Mouse (Mus musculus) liver, embryonic 12.5 days (tissue): Measurements from ENCODE around the gene Pnck. TPM values are rescaled to one million over a fixed set of nuclear protein-coding genes. Genes with fewer than 3 reads are reported as not detected.
A peak's percentile ranks its signal among the peaks of the same experiment; 100 is the strongest.

Experiments used
- ATAC-seq: fragments of 200-750 bp; cut with Nextera tagmentation; 2 replicates; pipeline ENCODE4 v1.8.0; 2017; ENCODE audit warnings: moderate number of reproducible peaks, mild to moderate bottlenecking, moderate library complexity
- H3K27ac ChIP-seq: fragments of 300-500 bp; sonication (generic); 2 replicates; pipeline ENCODE4 v1.5.1; 2016; ENCODE audit warnings: mild to moderate bottlenecking
- H3K27me3 ChIP-seq: fragments of 300-500 bp; sonication (generic); replicated peaks from 2 replicates; pipeline ENCODE4 v1.6.1; 2016; ENCODE audit warnings: mild to moderate bottlenecking, moderate library complexity
- H3K36me3 ChIP-seq: fragments of 300-500 bp; sonication (generic); 2 replicates; pipeline ENCODE4 v1.6.1; 2016; ENCODE audit warnings: mild to moderate bottlenecking, moderate library complexity
- H3K4me1 ChIP-seq: fragments of 300-500 bp; sonication (generic); 2 replicates; pipeline ENCODE4 v1.6.1; 2016
- H3K4me2 ChIP-seq: fragments of 300-500 bp; sonication (generic); 2 replicates; pipeline ENCODE4 v1.6.1; 2016; ENCODE audit warnings: mild to moderate bottlenecking, moderate library complexity
- H3K4me3 ChIP-seq: fragments of 300-500 bp; sonication (generic); 2 replicates; pipeline ENCODE4 v1.5.1; 2016; ENCODE audit warnings: mild to moderate bottlenecking, moderate library complexity
- H3K9ac ChIP-seq: fragments of 300-500 bp; sonication (generic); 2 replicates; pipeline ENCODE4 v1.6.1; 2016; ENCODE audit warnings: mild to moderate bottlenecking, moderate library complexity
- H3K9me3 ChIP-seq: fragments of 300-500 bp; sonication (generic); replicated peaks from 2 replicates; pipeline ENCODE4 v1.6.1; 2016; ENCODE audit warnings: mild to moderate bottlenecking, moderate library complexity
- WGBS: fragments of 180-500 bp; shearing (Covaris S2); methylation state at CpG from one replicate; pipeline ENCODE4 v1.1.7; 2016; ENCODE audit not compliant: insufficient replicate concordance; 5-methylcytosine and 5-hydroxymethylcytosine counted together
- polyA plus RNA-seq: library from polyadenylated mRNA; unstranded; fragments of >200 nt; fragmentation: Nextera tagmentation; extraction: Ambion mirVana; gene quantifications from 2 replicates; pipeline ENCODE4 v1.2.1, GENCODE M21; 2016

The Pnck gene
- polyA plus RNA-seq, 1 experiment from 2014 or later: 1.4 TPM

DNA sequence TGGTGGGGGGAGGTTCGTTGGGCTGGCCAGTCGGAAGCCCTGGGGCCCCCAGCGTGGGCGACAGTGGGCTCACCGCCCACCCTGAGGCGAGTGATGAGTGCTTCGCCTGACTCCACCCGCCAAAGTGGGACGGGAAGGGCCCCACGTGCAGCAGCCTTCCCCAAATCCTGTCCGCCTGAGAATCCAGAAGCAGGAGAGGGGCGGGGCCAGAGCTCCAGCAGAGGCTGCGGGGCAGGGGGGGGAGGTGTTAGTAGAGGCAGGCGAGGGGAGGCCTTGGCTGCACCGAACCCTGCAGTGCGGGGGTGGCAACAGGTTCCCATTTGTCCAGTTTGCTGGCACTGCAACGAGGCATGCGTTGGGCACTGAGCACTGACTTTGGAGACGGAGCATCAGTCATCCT lies 22.5 kb downstream of the Pnck start:
- H3K9me3 ChIP-seq: no peaks in the 10 kb centered on the region
- no peak for ATAC-seq
- no peak overlapping the region for H3K27ac ChIP-seq
- no peak overlapping the region for H3K4me3 ChIP-seq
- WGBS: 12% methylated on average over 19 of the region's 19 CpGs
- peaks cover 98% of the 10 kb centered on the region for H3K27me3 ChIP-seq
- peak overlapping the region; percentile 43 for H3K4me2 ChIP-seq
- peaks cover 17% of the 10 kb centered on the region; the same call in 1 of the 2 replicates for H3K4me1 ChIP-seq
- H3K36me3 ChIP-seq: no peaks in the 10 kb centered on the region
- no peak overlapping the region for H3K9ac ChIP-seq

DNA sequence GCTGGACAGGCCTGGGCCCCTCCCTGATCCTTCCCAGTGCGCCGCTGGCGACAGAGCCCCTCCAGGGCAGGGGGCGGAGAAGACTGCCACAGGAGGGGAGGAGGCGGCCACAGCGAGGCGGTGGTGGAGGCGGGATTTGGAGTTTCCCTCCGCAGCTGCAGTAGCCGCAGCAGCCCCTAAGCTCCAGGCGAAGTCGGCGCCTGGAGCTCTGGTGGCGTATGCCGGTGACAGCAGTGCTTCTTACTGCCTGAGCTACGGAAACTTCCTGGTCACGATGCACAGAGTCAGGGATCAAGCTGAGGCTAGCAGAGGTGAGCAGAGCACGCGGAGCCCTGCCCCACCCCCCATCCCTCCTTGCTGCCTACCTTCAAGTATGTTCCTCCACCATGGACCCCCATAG lies 24.5 kb downstream of the Pnck start:
- peak overlapping the region; percentile 32 for H3K4me2 ChIP-seq
- H3K36me3 ChIP-seq: no peaks in the 10 kb centered on the region
- no peak overlapping the region for H3K4me3 ChIP-seq
- peaks cover 93% of the 10 kb centered on the region for H3K27me3 ChIP-seq
- no peaks in the 10 kb centered on the region for H3K9me3 ChIP-seq
- ATAC-seq: no peak
- 13% methylated on average over 19 of the region's 19 CpGs for WGBS
- no peak overlapping the region for H3K27ac ChIP-seq
- H3K4me1 ChIP-seq: peaks cover 17% of the 10 kb centered on the region; the same call in 1 of the 2 replicates
- no peak overlapping the region for H3K9ac ChIP-seq

DNA sequence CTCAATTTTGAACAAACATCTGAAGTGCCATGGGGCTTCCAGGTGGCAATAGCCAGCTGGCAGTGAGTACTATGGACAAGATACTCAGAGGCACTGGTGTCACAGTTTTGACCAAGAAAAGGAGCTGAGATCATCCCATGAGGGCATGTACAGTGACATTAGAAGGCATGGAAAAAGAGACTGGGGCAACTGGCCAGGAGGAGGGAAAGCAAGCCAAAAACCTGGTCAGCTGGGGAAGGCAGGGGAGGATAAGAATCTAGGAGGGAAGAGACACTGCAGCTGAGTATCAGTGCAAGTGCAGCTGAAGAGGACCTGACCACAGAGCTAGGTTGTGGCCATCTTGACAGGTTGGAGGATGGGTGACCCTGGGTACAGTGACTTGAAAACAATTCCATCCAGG lies 32.9 kb downstream of the Pnck start:
- Histone ChIP-seq H3K9me3 (no peaks in the 10 kb centered on the region), H3K27me3 (peaks cover 30% of the 10 kb centered on the region), H3K36me3 (no peaks in the 10 kb centered on the region)

DNA sequence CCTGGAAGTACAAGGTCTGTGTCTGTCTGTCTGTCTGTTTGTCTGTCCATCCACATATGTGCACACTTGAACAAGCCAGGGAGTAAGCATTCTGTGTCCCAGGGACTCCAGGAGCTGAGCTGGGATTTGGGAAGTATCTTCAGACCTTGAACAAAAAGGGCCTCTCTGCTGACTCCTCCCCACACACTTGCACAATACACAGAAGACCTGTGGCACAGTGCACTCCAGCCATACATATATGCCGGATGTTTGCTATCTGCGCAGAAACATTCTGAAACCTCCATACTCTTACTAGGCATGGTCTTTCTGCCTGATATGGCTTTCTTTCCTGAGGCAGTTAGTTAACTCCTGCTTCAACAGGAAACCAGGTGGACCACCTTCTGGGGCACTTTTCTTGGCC lies 40.0 kb downstream of the Pnck start:
- Histone ChIP-seq H3K4me2 (no peak overlapping the region), H3K36me3 (no peaks in the 10 kb centered on the region), H3K4me3 (no peak overlapping the region), H3K9me3 (no peaks in the 10 kb centered on the region), H3K4me1 (no peaks in the 10 kb centered on the region), H3K27ac (no peak overlapping the region), H3K27me3 (peaks cover 18% of the 10 kb centered on the region), H3K9ac (no peak overlapping the region)
- ATAC-seq: no peak
- WGBS: 61% methylated on average over 2 of the region's 2 CpGs

More for the DNA sequence above, 32.9 kb downstream of the Pnck start:
- Histone ChIP-seq H3K27ac (no peak overlapping the region), H3K4me1 (no peaks in the 10 kb centered on the region), H3K9ac (no peak overlapping the region), H3K4me3 (no peak overlapping the region), H3K4me2 (no peak overlapping the region)
- no peak for ATAC-seq

DNA sequence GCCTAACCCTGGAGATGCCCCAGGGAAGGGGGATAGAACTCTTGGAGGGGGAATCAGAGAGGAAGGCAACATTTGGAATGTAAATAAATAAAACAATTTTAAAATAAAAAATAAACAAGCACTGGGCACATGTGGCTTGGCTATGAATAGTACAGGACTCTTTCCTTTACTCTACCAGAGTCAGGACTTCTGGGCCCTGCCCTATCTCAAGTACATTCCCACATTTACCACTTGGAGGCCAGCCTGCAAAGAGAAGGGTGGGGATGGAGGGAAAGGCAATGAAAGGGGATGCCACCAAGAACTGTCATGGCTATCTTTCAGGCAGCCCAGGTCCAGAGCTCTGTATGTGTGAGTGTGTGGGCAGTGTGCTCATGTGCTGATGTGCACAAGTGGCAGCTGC lies 40.5 kb downstream of the Pnck start:
- Histone ChIP-seq H3K9ac (no peak overlapping the region), H3K4me3 (no peak overlapping the region), H3K27ac (no peak overlapping the region), H3K9me3 (no peaks in the 10 kb centered on the region), H3K4me2 (no peak overlapping the region), H3K27me3 (peaks cover 16% of the 10 kb centered on the region), H3K4me1 (no peaks in the 10 kb centered on the region), H3K36me3 (no peaks in the 10 kb centered on the region)
- ATAC-seq: no peak

DNA sequence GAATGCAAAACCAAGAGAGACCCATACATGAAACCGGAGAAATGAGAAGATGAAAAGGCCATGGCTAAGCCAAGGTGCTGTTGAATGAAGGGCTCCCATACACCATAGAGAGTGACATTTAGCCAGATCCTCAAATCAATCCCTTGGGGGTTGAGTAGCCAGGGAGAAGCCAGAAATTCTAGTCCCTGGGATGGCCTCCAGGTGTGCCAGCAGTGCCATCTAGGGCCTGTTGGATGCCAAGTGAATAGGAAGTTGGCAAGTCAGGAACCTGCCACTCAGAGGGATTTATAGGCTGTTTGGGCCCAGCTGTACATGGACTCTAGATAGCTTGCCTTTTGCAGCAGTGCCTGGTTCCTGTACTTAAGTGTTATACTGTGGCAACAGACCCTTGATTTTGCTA lies 44.0 kb downstream of the Pnck start:
- Histone ChIP-seq H3K27ac (no peak overlapping the region), H3K4me3 (no peak overlapping the region), H3K9me3 (no peaks in the 10 kb centered on the region), H3K27me3 (peaks cover 16% of the 10 kb centered on the region), H3K4me1 (no peaks in the 10 kb centered on the region), H3K4me2 (no peak overlapping the region), H3K9ac (no peak overlapping the region), H3K36me3 (no peaks in the 10 kb centered on the region)
- 67% methylated on average over 1 of the region's 1 CpGs for WGBS
- ATAC-seq: no peak

DNA sequence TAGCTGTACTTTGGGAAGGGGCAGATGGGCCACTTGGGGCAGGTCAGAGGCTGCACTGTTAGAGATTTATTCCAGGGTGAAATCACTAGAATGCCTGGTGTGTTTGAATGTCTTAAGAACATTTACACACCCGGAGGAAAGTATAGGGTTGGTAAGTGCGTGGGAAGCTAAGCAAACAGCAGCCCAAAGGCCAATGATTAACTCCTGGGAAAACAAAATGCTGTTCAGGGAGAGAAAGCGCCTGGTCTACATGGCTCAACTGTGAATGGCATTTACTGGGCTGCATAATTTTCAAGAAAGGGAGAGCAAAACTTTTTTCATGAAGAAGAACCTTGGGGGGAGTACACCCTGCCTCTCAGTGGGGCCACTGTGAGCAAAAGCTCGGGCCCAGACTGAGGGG lies 46.3 kb downstream of the Pnck start:
- WGBS: 57% methylated on average over 4 of the region's 4 CpGs
- Histone ChIP-seq H3K27me3 (peaks cover 16% of the 10 kb centered on the region), H3K4me2 (no peak overlapping the region), H3K27ac (no peak overlapping the region), H3K4me3 (no peak overlapping the region), H3K9me3 (no peaks in the 10 kb centered on the region), H3K9ac (no peak overlapping the region), H3K4me1 (no peaks in the 10 kb centered on the region), H3K36me3 (no peaks in the 10 kb centered on the region)
- no peak for ATAC-seq

Other genes with a start within 250 kb of the Pnck start
- gene Zfp92, start 249.0 kb downstream of the Pnck start, polyA plus RNA-seq: not detected in 2 replicates
- gene Trex2, start 224.8 kb downstream of the Pnck start, polyA plus RNA-seq: not detected in 2 replicates
- gene Haus7, start 201.1 kb downstream of the Pnck start, polyA plus RNA-seq: 48.4 and 51.3 TPM in 2 replicates
- 13.0 and 14.8 TPM in 2 replicates for gene Bgn, start 176.5 kb downstream of the Pnck start, polyA plus RNA-seq
- not detected in 2 replicates for gene Atp2b3, start 157.0 kb downstream of the Pnck start, polyA plus RNA-seq
- gene Dusp9, start 20.7 kb downstream of the Pnck start, polyA plus RNA-seq: 55.2 and 56.5 TPM in 2 replicates
- 1.3 and 1.8 TPM in 2 replicates for gene Slc6a8, start 13.0 kb upstream of the Pnck start, polyA plus RNA-seq
- gene Bcap31, start 56.1 kb upstream of the Pnck start, polyA plus RNA-seq: 173 and 175 TPM in 2 replicates
- 9.9 and 10.6 TPM in 2 replicates for gene Abcd1, start 56.5 kb upstream of the Pnck start, polyA plus RNA-seq
- gene Plxnb3, start 97.0 kb upstream of the Pnck start, polyA plus RNA-seq: 0.17 and 0.28 TPM in 2 replicates
- 0.89 and 1.2 TPM in 2 replicates for gene Srpk3, start 114.3 kb upstream of the Pnck start, polyA plus RNA-seq
- 141 TPM in 2 replicates for gene Idh3g, start 126.8 kb upstream of the Pnck start, polyA plus RNA-seq
- 162 and 173 TPM in 2 replicates for gene Ssr4, start 126.9 kb upstream of the Pnck start, polyA plus RNA-seq
- gene Pdzd4, start 164.9 kb upstream of the Pnck start, polyA plus RNA-seq: 0.14 and 0.25 TPM in 2 replicates
- gene Avpr2, start 232.0 kb upstream of the Pnck start, polyA plus RNA-seq: 0.08 and 0.13 TPM in 2 replicates
- 0.11 and 0.38 TPM in 2 replicates for gene L1cam, start 236.0 kb upstream of the Pnck start, polyA plus RNA-seq